Mouse (Mus musculus): ENCODE results near the gene Corin. TPM values are rescaled to one million over a fixed set of nuclear protein-coding genes. Genes with fewer than 3 reads are reported as not detected.

Gene Corin
- polyA plus RNA-seq, 1 experiment from 2014 or later, result 0.57 TPM

GRCm38 (mm10) chr5:72431856-72432255 lies 72.4 kb downstream of the Corin start:
- no peak overlapping the region for H3K4me2 ChIP-seq
- H3K36me3 ChIP-seq, result no peaks in the 10 kb centered on the region
- no peaks in the 10 kb centered on the region for H3K4me1 ChIP-seq
- H3K4me3 ChIP-seq, result no peak overlapping the region
- no peaks in the 10 kb centered on the region for H3K9me3 ChIP-seq (replicated peaks)
- ATAC-seq, result no peak
- no peak overlapping the region for H3K27ac ChIP-seq
- 63% methylated on average over 3 of the region's 3 CpGs for WGBS (ENCODE audit: insufficient replicate concordance)
- no peaks in the 10 kb centered on the region for H3K27me3 ChIP-seq (replicated peaks)
- no peak overlapping the region for H3K9ac ChIP-seq

GRCm38 (mm10) chr5:72427556-72427955 lies 76.7 kb downstream of the Corin start:
- H3K4me3 ChIP-seq, result no peak overlapping the region
- no peak for ATAC-seq
- H3K27ac ChIP-seq, result no peak overlapping the region
- H3K36me3 ChIP-seq, result no peaks in the 10 kb centered on the region
- no peaks in the 10 kb centered on the region for H3K27me3 ChIP-seq (replicated peaks)
- H3K9me3 ChIP-seq (replicated peaks), result no peaks in the 10 kb centered on the region
- H3K4me1 ChIP-seq, result no peaks in the 10 kb centered on the region
- 67% methylated on average over 4 of the region's 4 CpGs for WGBS (ENCODE audit: insufficient replicate concordance)
- H3K9ac ChIP-seq, result no peak overlapping the region
- H3K4me2 ChIP-seq, result no peak overlapping the region

GRCm38 (mm10) chr5:72425342-72426010 lies 78.8 kb downstream of the Corin start:
- no peak overlapping the region for H3K4me3 ChIP-seq
- no peaks in the 10 kb centered on the region for H3K4me1 ChIP-seq
- no peaks in the 10 kb centered on the region for H3K36me3 ChIP-seq
- H3K9ac ChIP-seq, result no peak overlapping the region
- no peak for ATAC-seq
- no peak overlapping the region for H3K4me2 ChIP-seq
- H3K27ac ChIP-seq, result no peak overlapping the region
- no peaks in the 10 kb centered on the region for H3K27me3 ChIP-seq (replicated peaks)
- H3K9me3 ChIP-seq (replicated peaks), result no peaks in the 10 kb centered on the region

- Histone ChIP-seq H3K4me2 (no peak overlapping the region), H3K4me3 (no peak overlapping the region)
- no peak for ATAC-seq
These were observed 92.4 kb downstream of the Corin start for GRCm38 (mm10) chr5:72411874-72412329.

GRCm38 (mm10) chr5:72410841-72411240 lies 93.4 kb downstream of the Corin start:
- 71% methylated on average over 3 of the region's 3 CpGs for WGBS (ENCODE audit: insufficient replicate concordance)
- Histone ChIP-seq H3K27ac (no peak overlapping the region), H3K36me3 (no peaks in the 10 kb centered on the region), H3K4me3 (no peak overlapping the region), H3K9ac (no peak overlapping the region), H3K9me3 (replicated peaks) (no peaks in the 10 kb centered on the region), H3K4me1 (no peaks in the 10 kb centered on the region), H3K27me3 (replicated peaks) (no peaks in the 10 kb centered on the region), H3K4me2 (no peak overlapping the region)
- ATAC-seq, result no peak

More at GRCm38 (mm10) chr5:72411874-72412329, 92.4 kb downstream of the Corin start:
- Histone ChIP-seq H3K36me3 (no peaks in the 10 kb centered on the region), H3K27me3 (replicated peaks) (no peaks in the 10 kb centered on the region), H3K9me3 (replicated peaks) (no peaks in the 10 kb centered on the region), H3K4me1 (no peaks in the 10 kb centered on the region), H3K9ac (no peak overlapping the region), H3K27ac (no peak overlapping the region)
- WGBS (ENCODE audit: insufficient replicate concordance), result 59% methylated on average over 10 of the region's 10 CpGs

- no peak for ATAC-seq
- Histone ChIP-seq H3K27me3 (replicated peaks) (no peaks in the 10 kb centered on the region), H3K4me1 (no peaks in the 10 kb centered on the region), H3K9me3 (replicated peaks) (no peaks in the 10 kb centered on the region), H3K36me3 (no peaks in the 10 kb centered on the region), H3K4me2 (no peak overlapping the region), H3K9ac (no peak overlapping the region), H3K4me3 (no peak overlapping the region), H3K27ac (no peak overlapping the region)
- 76% methylated on average over 9 of the region's 9 CpGs for WGBS (ENCODE audit: insufficient replicate concordance)
These were observed 100.9 kb downstream of the Corin start for GRCm38 (mm10) chr5:72403376-72403775.

GRCm38 (mm10) chr5:72402913-72403312 lies 101.4 kb downstream of the Corin start:
- WGBS (ENCODE audit: insufficient replicate concordance), result 83% methylated on average over 5 of the region's 5 CpGs
- no peak for ATAC-seq
- Histone ChIP-seq H3K9me3 (replicated peaks) (no peaks in the 10 kb centered on the region), H3K36me3 (no peaks in the 10 kb centered on the region), H3K4me1 (no peaks in the 10 kb centered on the region), H3K27ac (no peak overlapping the region), H3K4me2 (no peak overlapping the region), H3K9ac (no peak overlapping the region), H3K4me3 (no peak overlapping the region), H3K27me3 (replicated peaks) (no peaks in the 10 kb centered on the region)

GRCm38 (mm10) chr5:72401778-72402177 lies 102.5 kb downstream of the Corin start:
- no peaks in the 10 kb centered on the region for H3K27me3 ChIP-seq (replicated peaks)
- H3K4me1 ChIP-seq, result no peaks in the 10 kb centered on the region
- 71% methylated on average over 10 of the region's 10 CpGs for WGBS (ENCODE audit: insufficient replicate concordance)
- H3K4me3 ChIP-seq, result no peak overlapping the region
- no peak for ATAC-seq
- no peak overlapping the region for H3K4me2 ChIP-seq
- H3K36me3 ChIP-seq, result no peaks in the 10 kb centered on the region
- no peaks in the 10 kb centered on the region for H3K9me3 ChIP-seq (replicated peaks)
- no peak overlapping the region for H3K27ac ChIP-seq
- H3K9ac ChIP-seq, result no peak overlapping the region

- Histone ChIP-seq H3K4me1 (no peaks in the 10 kb centered on the region), H3K4me2 (no peak overlapping the region), H3K9ac (no peak overlapping the region), H3K9me3 (replicated peaks) (no peaks in the 10 kb centered on the region), H3K27ac (no peak overlapping the region), H3K4me3 (no peak overlapping the region), H3K27me3 (replicated peaks) (no peaks in the 10 kb centered on the region), H3K36me3 (no peaks in the 10 kb centered on the region)
- WGBS (ENCODE audit: insufficient replicate concordance), result 63% methylated on average over 3 of the region's 3 CpGs
- ATAC-seq, result no peak
These were observed 103.0 kb downstream of the Corin start for GRCm38 (mm10) chr5:72401251-72401650.

- no peaks in the 10 kb centered on the region for H3K9me3 ChIP-seq (replicated peaks)
- H3K9ac ChIP-seq, result no peak overlapping the region
- H3K4me3 ChIP-seq, result no peak overlapping the region
- WGBS (ENCODE audit: insufficient replicate concordance), result 62% methylated on average over 1 of the region's 1 CpGs
- ATAC-seq, result no peak
- H3K27me3 ChIP-seq (replicated peaks), result no peaks in the 10 kb centered on the region
- H3K4me1 ChIP-seq, result no peaks in the 10 kb centered on the region
- no peak overlapping the region for H3K27ac ChIP-seq
- no peaks in the 10 kb centered on the region for H3K36me3 ChIP-seq
- no peak overlapping the region for H3K4me2 ChIP-seq
These were observed 122.1 kb downstream of the Corin start for GRCm38 (mm10) chr5:72382148-72382547.

- no peaks in the 10 kb centered on the region for H3K27me3 ChIP-seq (replicated peaks)
- WGBS (ENCODE audit: insufficient replicate concordance), result 64% methylated on average over 8 of the region's 8 CpGs
- no peaks in the 10 kb centered on the region for H3K9me3 ChIP-seq (replicated peaks)
- no peak overlapping the region for H3K4me3 ChIP-seq
- H3K4me1 ChIP-seq, result no peaks in the 10 kb centered on the region
- H3K9ac ChIP-seq, result no peak overlapping the region
- H3K36me3 ChIP-seq, result no peaks in the 10 kb centered on the region
- ATAC-seq, result no peak
- H3K27ac ChIP-seq, result no peak overlapping the region
- H3K4me2 ChIP-seq, result no peak overlapping the region
These were observed 123.7 kb downstream of the Corin start for GRCm38 (mm10) chr5:72380616-72381015.

- Histone ChIP-seq H3K4me3 (no peak overlapping the region), H3K9me3 (replicated peaks) (no peaks in the 10 kb centered on the region), H3K4me1 (no peaks in the 10 kb centered on the region), H3K4me2 (no peak overlapping the region), H3K9ac (no peak overlapping the region), H3K27me3 (replicated peaks) (no peaks in the 10 kb centered on the region), H3K27ac (no peak overlapping the region), H3K36me3 (no peaks in the 10 kb centered on the region)
- ATAC-seq, result no peak
- WGBS (ENCODE audit: insufficient replicate concordance), result 80% methylated on average over 3 of the region's 3 CpGs
These were observed 136.3 kb downstream of the Corin start for GRCm38 (mm10) chr5:72368004-72368403.

- no peaks in the 10 kb centered on the region for H3K4me1 ChIP-seq
- no peak overlapping the region for H3K27ac ChIP-seq
- 61% methylated on average over 4 of the region's 4 CpGs for WGBS (ENCODE audit: insufficient replicate concordance)
- H3K27me3 ChIP-seq (replicated peaks), result no peaks in the 10 kb centered on the region
- H3K9me3 ChIP-seq (replicated peaks), result no peaks in the 10 kb centered on the region
- no peak for ATAC-seq
- H3K36me3 ChIP-seq, result no peaks in the 10 kb centered on the region
- no peak overlapping the region for H3K9ac ChIP-seq
- no peak overlapping the region for H3K4me3 ChIP-seq
- H3K4me2 ChIP-seq, result no peak overlapping the region
These were observed 138.5 kb downstream of the Corin start for GRCm38 (mm10) chr5:72365801-72366200.

All from liver, embryonic 12.5 days (tissue).